Mouse (Mus musculus) kidney, adult 9 months (tissue): ENCODE data around the gene Gon4l.
A peak's percentile ranks its signal among the peaks of the same experiment; 100 is the strongest.
"Not testable (repeated sequence)": the region's sequence is repeated elsewhere in the genome, so short reads cannot be mapped to it uniquely, and the experiment has no call there.

Experiments used
- DNase-seq: peaks from one replicate; pipeline ENCODE4 v3.0.0; 2022

Gon4l gene

GRCm38 (mm10) chr3:88834951-88835491 is at the start of gene Gon4l:
Gene Gon4l (plus strand): TSS chr3:88835231.
- peak; percentile 38 for DNase-seq

GRCm38 (mm10) chr3:88786323-88786722 is 48.7 kb upstream of the Gon4l start:
- not testable (repeated sequence) for DNase-seq

GRCm38 (mm10) chr3:88786805-88787204 is 48.2 kb upstream of the Gon4l start:
- not testable (repeated sequence) for DNase-seq

GRCm38 (mm10) chr3:88788033-88788432 is 47.0 kb upstream of the Gon4l start:
- DNase-seq: not testable (repeated sequence)

- not testable (repeated sequence) for DNase-seq
Measured at GRCm38 (mm10) chr3:88797507-88797906, 37.5 kb upstream of the Gon4l start.

GRCm38 (mm10) chr3:88803910-88804540 is 31.0 kb upstream of the Gon4l start:
- no peak for DNase-seq

GRCm38 (mm10) chr3:88825710-88826109 is 9.3 kb upstream of the Gon4l start:
- peak; percentile 17 for DNase-seq

- DNase-seq: no peak
Measured at GRCm38 (mm10) chr3:88827231-88827630, 7.8 kb upstream of the Gon4l start.

GRCm38 (mm10) chr3:88831177-88832121 is 3.6 kb upstream of the Gon4l start:
- peak; percentile 40 for DNase-seq

GRCm38 (mm10) chr3:88832388-88832787 is 2.6 kb upstream of the Gon4l start:
- DNase-seq: peak; percentile 62

- DNase-seq: no peak
Measured at GRCm38 (mm10) chr3:88849172-88849571, 14.1 kb downstream of the Gon4l start.

- no peak for DNase-seq
Measured at GRCm38 (mm10) chr3:88855837-88856236, 20.8 kb downstream of the Gon4l start.

GRCm38 (mm10) chr3:88862129-88862528 is 27.1 kb downstream of the Gon4l start:
- DNase-seq: no peak

GRCm38 (mm10) chr3:88866735-88867134 is 31.7 kb downstream of the Gon4l start:
- DNase-seq: not testable (repeated sequence)

GRCm38 (mm10) chr3:88867177-88867576 is 32.1 kb downstream of the Gon4l start:
- DNase-seq: not testable (repeated sequence)

- DNase-seq: not testable (repeated sequence)
Measured at GRCm38 (mm10) chr3:88868449-88868848, 33.4 kb downstream of the Gon4l start.

GRCm38 (mm10) chr3:88882536-88882935 is 47.5 kb downstream of the Gon4l start:
- not testable (repeated sequence) for DNase-seq

- not testable (repeated sequence) for DNase-seq
Measured at GRCm38 (mm10) chr3:88893011-88893410, 58.0 kb downstream of the Gon4l start.

- DNase-seq: no peak
Measured at GRCm38 (mm10) chr3:88904803-88905202, 69.8 kb downstream of the Gon4l start.

- DNase-seq: no peak
Measured at GRCm38 (mm10) chr3:88905209-88905608, 70.2 kb downstream of the Gon4l start.

- no peak for DNase-seq
Measured at GRCm38 (mm10) chr3:88905741-88906140, 70.7 kb downstream of the Gon4l start.

GRCm38 (mm10) chr3:88906393-88907159 is 71.5 kb downstream of the Gon4l start:
- DNase-seq: no peak

GRCm38 (mm10) chr3:88912585-88912984 is 77.6 kb downstream of the Gon4l start:
- no peak for DNase-seq
